Mouse (Mus musculus) brain, embryonic 14.5 days (tissue): Measurements from ENCODE around the gene Scn4a.

Experiments
- CTCF ChIP-seq: fragments of 200-500 bp; IDR thresholded peaks from 2 replicates; pipeline ENCODE4 v1.5.1; 2012; ENCODE audit warnings: inconsistent platforms, mild to moderate bottlenecking, moderate library complexity, borderline replicate concordance; ENCODE audit not compliant: insufficient read depth, insufficient read length; ENCODE audit errors: extremely low read depth
- POLR2A ChIP-seq: fragments of 200-500 bp; IDR thresholded peaks from 2 replicates; pipeline ENCODE4 v1.6.1; 2012; ENCODE audit warnings: mild to moderate bottlenecking, inconsistent platforms, borderline replicate concordance; ENCODE audit not compliant: poor library complexity, insufficient read depth, insufficient read length, severe bottlenecking; ENCODE audit errors: extremely low read depth

DNA sequence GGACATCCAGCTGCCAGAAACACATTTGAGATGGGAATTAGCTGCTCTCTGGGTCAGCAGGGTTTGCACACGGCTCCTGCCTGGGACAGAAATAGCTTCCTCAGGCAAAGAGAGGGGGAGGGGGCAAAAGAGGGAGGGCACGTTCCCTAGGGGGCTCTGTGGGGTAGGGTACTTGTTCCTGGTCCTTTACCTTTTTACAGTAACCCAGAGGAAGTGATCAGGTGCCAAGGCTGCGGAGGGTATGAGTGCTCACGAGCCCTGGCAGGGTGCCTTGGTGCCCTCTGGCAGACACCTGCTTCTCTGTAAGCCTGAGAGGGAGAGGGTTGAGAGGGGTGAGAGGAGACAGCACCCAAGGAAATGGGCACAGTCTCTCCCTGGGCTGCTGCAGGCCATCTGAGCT is 20.6 kb downstream of the Scn4a start:
- no peak for TF ChIP-seq POLR2A
- no peak for TF ChIP-seq CTCF
